Mouse (Mus musculus) liver, embryonic 12.5 days (tissue): ENCODE measurements around the gene Ifngr1. TPM values are rescaled to one million over a fixed set of nuclear protein-coding genes. Genes with fewer than 3 reads are reported as not detected.

Experiments used
- ATAC-seq: fragments of 200-750 bp; cut with Nextera tagmentation; 2 replicates; pipeline ENCODE4 v1.8.0; 2017; ENCODE audit warnings: moderate number of reproducible peaks, mild to moderate bottlenecking, moderate library complexity
- H3K27ac ChIP-seq: fragments of 300-500 bp; sonication (generic); 2 replicates; pipeline ENCODE4 v1.5.1; 2016; ENCODE audit warnings: mild to moderate bottlenecking
- H3K27me3 ChIP-seq: fragments of 300-500 bp; sonication (generic); replicated peaks from 2 replicates; pipeline ENCODE4 v1.6.1; 2016; ENCODE audit warnings: mild to moderate bottlenecking, moderate library complexity
- H3K36me3 ChIP-seq: fragments of 300-500 bp; sonication (generic); 2 replicates; pipeline ENCODE4 v1.6.1; 2016; ENCODE audit warnings: mild to moderate bottlenecking, moderate library complexity
- H3K4me1 ChIP-seq: fragments of 300-500 bp; sonication (generic); 2 replicates; pipeline ENCODE4 v1.6.1; 2016
- H3K4me2 ChIP-seq: fragments of 300-500 bp; sonication (generic); 2 replicates; pipeline ENCODE4 v1.6.1; 2016; ENCODE audit warnings: mild to moderate bottlenecking, moderate library complexity
- H3K4me3 ChIP-seq: fragments of 300-500 bp; sonication (generic); 2 replicates; pipeline ENCODE4 v1.5.1; 2016; ENCODE audit warnings: mild to moderate bottlenecking, moderate library complexity
- H3K9ac ChIP-seq: fragments of 300-500 bp; sonication (generic); 2 replicates; pipeline ENCODE4 v1.6.1; 2016; ENCODE audit warnings: mild to moderate bottlenecking, moderate library complexity
- H3K9me3 ChIP-seq: fragments of 300-500 bp; sonication (generic); replicated peaks from 2 replicates; pipeline ENCODE4 v1.6.1; 2016; ENCODE audit warnings: mild to moderate bottlenecking, moderate library complexity
- WGBS: fragments of 180-500 bp; shearing (Covaris S2); methylation state at CpG from one replicate; pipeline ENCODE4 v1.1.7; 2016; ENCODE audit not compliant: insufficient replicate concordance; 5-methylcytosine and 5-hydroxymethylcytosine counted together
- polyA plus RNA-seq: library from polyadenylated mRNA; unstranded; fragments of >200 nt; fragmentation: Nextera tagmentation; extraction: Ambion mirVana; gene quantifications from 2 replicates; pipeline ENCODE4 v1.2.1, GENCODE M21; 2016

Gene Ifngr1
- polyA plus RNA-seq = 38.0 and 40.7 TPM in 2 replicates

DNA sequence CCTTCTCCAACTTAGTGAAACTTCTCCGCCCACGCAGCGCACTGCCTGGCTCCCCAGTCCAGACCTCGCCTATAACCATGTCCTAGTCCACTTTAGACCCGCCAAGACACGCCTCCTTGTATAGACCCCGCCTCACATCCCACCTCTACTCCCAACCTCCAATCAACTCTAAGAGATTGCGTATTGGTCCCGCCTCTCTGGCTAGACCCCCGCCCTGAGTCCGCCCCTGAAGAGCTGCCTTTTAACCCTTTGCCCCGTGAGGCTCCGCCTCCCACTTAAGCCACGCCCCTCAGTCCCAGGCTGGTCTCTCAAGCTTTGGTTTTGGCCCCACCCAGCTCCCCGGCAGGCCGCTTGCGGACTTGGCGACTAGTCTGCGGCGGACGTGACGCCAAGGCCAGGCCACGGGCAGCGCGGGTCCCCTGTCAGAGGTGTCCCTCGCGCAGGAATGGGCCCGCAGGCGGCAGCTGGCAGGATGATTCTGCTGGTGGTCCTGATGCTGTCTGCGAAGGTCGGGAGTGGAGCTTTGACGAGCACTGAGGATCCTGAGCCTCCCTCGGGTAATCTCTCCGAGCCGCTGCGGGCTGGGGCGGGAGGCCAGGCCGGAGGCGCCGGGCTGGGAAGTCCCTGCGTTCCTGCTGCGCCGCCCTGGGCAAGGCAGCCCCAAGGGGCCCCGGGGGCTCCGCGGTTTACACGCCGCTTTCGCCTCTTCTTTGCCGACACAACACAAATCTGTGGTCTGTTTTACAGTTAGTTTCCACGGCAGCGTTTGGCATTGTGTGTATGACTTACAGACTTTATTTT lies at the start of gene Ifngr1:
Ifngr1 (plus strand) TSS at position 309 of the 801 bp plus-strand sequence.
- ATAC-seq = peak; percentile 98
- Histone ChIP-seq H3K9ac (peak within 1 kb of the TSS; percentile 78), H3K4me3 (peak within 1 kb of the TSS; percentile 72), H3K36me3 (no peaks in the 10 kb centered on the region), H3K27ac (peak within 1 kb of the TSS; percentile 80), H3K4me2 (peak within 1 kb of the TSS; percentile 83), H3K4me1 (peaks cover 73% of the 10 kb centered on the region), H3K9me3 (no peaks in the 10 kb centered on the region), H3K27me3 (no peaks in the 10 kb centered on the region)
- 1% methylated on average over 52 of the region's 52 CpGs for WGBS

DNA sequence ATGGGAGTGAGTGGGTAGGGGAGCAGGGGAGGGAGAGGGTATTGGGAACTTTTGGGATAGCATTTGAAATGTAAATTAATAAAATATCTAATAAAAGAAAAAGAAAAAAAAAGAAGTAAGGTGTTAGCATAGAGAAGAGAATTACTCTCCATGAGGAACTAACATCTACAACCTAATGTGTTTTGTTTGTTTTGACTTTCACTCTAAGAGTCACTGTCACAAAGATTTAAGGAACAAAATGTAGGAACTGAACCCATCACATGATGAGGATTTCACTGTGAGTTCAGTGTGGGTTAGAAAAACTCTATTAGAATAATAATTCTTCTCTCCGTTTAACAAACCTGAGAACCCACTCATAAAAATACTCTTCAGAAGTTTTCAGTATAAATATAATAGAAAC lies 44.9 kb upstream of the Ifngr1 start:
- Histone ChIP-seq H3K9ac (no peak overlapping the region), H3K27me3 (no peaks in the 10 kb centered on the region), H3K9me3 (no peaks in the 10 kb centered on the region), H3K36me3 (no peaks in the 10 kb centered on the region), H3K27ac (no peak overlapping the region), H3K4me2 (no peak overlapping the region), H3K4me1 (no peaks in the 10 kb centered on the region), H3K4me3 (no peak overlapping the region)
- WGBS = 85% methylated on average over 1 of the region's 1 CpGs
- ATAC-seq = no peak

DNA sequence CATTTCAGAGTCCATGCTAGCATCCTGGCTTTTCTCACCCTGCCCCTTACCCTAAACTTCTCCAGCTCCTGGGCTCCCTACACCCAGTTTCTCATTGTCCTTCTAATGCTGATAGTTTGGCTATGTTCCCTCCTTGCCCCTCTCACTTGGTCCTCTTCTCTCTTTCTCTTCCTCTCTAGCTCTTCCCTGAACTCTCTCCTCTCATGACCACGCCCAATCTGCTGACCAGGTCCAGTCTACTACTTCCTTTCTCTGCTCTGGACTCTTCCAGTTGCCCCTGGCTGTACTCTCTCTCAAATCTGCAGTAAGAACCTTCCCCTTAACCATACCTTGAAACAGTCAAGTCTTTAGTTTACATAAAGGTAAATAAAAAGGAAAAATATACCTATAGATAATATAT lies 43.7 kb upstream of the Ifngr1 start:
- 31% methylated on average over 1 of the region's 1 CpGs for whole genome bisulfite sequencing
- Histone ChIP-seq H3K4me1 (no peaks in the 10 kb centered on the region), H3K9me3 (no peaks in the 10 kb centered on the region), H3K27ac (no peak overlapping the region), H3K4me3 (no peak overlapping the region), H3K9ac (no peak overlapping the region), H3K4me2 (no peak overlapping the region), H3K27me3 (no peaks in the 10 kb centered on the region), H3K36me3 (no peaks in the 10 kb centered on the region)
- no peak for ATAC-seq

DNA sequence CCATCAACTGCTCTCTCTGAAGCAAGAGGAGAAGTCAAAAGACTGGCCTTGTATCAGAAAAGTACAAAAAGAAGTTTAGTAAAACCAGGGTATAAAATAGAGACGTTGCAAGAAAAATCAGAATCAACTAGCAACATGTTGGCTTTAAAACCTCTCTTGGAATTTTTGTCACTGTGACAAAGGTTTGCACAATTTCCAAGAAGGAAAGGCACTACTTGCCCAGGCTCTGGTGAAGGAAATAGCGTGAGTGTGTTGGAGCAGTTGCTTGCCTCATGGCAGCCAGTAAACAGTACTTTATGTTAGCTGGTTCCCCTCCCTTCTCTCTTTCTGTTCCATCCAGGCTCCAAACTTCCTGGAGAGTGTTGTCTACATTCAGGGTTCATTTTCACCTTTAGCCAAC lies 43.3 kb upstream of the Ifngr1 start:
- Histone ChIP-seq H3K27ac (no peak overlapping the region), H3K4me2 (no peak overlapping the region), H3K9me3 (no peaks in the 10 kb centered on the region), H3K36me3 (no peaks in the 10 kb centered on the region), H3K4me3 (no peak overlapping the region), H3K27me3 (no peaks in the 10 kb centered on the region), H3K9ac (no peak overlapping the region), H3K4me1 (no peaks in the 10 kb centered on the region)
- no peak for ATAC-seq
- WGBS = 63% methylated on average over 2 of the region's 2 CpGs

DNA sequence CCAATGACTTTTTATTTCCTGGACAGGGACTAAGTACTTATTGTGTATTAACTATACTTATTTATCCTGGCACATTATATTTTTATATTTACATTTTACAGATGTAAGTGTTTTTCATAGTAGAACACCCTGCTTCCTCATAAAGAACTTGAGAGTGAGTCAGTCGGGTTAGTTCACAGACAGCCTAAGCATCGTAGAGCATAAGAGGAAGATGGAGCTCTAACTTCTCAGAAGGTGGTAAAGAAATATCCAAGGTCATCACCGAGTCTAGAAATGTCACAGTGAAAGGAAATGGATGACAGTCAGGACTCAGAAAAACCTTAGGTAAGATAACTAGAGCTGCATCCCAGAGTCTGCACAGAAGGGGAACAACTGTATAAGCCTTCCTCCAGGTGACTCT lies 40.2 kb upstream of the Ifngr1 start:
- Histone ChIP-seq H3K4me1 (no peaks in the 10 kb centered on the region), H3K36me3 (no peaks in the 10 kb centered on the region), H3K27ac (no peak overlapping the region), H3K9me3 (no peaks in the 10 kb centered on the region), H3K4me3 (no peak overlapping the region), H3K27me3 (no peaks in the 10 kb centered on the region), H3K4me2 (no peak overlapping the region), H3K9ac (no peak overlapping the region)
- 44% methylated on average over 3 of the region's 3 CpGs for WGBS
- ATAC-seq = no peak

DNA sequence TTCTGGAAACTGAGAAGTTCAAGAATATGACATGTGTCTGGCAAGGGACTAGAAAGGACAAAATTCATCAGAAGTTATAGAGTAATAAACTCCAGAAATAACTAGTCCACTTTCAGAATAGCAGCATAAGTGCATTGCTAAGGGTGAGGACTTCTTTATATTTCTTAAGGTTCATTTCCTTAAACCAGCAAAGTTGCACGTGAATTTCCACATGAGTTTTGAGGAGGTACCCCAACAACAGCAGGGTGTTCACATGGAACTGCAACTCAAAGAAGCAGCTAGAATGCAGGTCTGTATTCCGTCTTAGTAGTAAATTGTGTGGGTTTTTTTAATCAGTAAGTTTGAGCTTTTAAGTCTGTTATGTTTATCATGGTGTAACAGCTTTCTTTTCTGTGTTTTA lies 37.9 kb upstream of the Ifngr1 start:
- no peak overlapping the region for H3K4me2 ChIP-seq
- H3K9ac ChIP-seq = no peak overlapping the region
- H3K4me1 ChIP-seq = no peaks in the 10 kb centered on the region
- H3K27me3 ChIP-seq = no peaks in the 10 kb centered on the region
- 58% methylated on average over 2 of the region's 2 CpGs for WGBS
- no peaks in the 10 kb centered on the region for H3K9me3 ChIP-seq
- no peak overlapping the region for H3K27ac ChIP-seq
- no peak for ATAC-seq
- H3K36me3 ChIP-seq = no peaks in the 10 kb centered on the region
- H3K4me3 ChIP-seq = no peak overlapping the region

DNA sequence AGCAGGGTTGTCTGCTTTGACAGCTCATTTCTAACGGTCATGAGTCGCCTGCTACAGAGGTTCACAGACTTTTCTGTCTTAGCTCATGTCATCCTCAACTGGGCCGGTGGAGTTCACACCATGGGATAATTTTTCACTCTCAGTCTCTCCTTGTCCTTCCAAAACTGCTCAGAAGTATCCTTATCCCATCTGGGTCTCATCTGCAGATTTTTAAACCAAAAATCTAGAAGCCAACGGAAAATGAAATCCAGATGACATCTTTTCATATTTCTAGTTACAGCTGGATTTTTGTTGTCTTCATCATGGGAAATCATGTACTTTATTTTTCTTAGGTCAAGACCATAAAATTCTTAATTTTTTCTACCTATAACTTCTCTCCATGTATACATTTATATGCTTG lies 34.1 kb upstream of the Ifngr1 start:
- 78% methylated on average over 4 of the region's 4 CpGs for WGBS
- H3K9ac ChIP-seq = no peak overlapping the region
- H3K9me3 ChIP-seq = no peaks in the 10 kb centered on the region
- H3K4me2 ChIP-seq = no peak overlapping the region
- no peaks in the 10 kb centered on the region for H3K36me3 ChIP-seq
- H3K4me3 ChIP-seq = no peak overlapping the region
- no peaks in the 10 kb centered on the region for H3K27me3 ChIP-seq
- ATAC-seq = no peak
- H3K27ac ChIP-seq = no peak overlapping the region
- no peaks in the 10 kb centered on the region for H3K4me1 ChIP-seq

DNA sequence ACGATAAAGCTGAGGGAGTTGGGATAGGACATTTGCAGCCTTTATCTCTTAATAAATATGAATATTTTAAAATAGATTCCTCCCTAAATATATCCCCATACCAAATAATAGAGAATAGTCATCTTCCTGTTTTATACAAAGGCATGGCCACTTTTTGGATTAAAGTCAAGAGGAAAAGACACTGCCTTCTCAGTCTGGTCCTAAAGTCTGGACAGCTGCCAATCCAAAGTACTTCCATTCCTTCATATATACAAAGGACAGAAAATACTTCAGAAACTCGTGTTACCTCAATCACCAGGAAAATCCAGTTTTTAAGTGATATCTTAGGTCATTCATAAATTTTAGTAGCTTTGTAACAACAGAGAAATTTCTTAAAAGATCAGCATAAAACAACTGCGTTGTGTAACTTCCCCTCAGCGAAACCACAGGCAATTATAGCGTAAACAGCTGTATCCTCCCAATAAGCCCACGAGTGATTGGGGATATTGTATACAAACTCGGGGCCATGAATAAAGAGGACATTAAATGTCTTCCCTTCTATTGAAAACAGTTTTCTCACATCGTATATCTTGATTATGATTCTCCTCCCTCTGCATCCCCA lies 32.1 kb upstream of the Ifngr1 start:
- no peaks in the 10 kb centered on the region for H3K27me3 ChIP-seq
- no peaks in the 10 kb centered on the region; the same call in 1 of the 2 replicates for H3K9me3 ChIP-seq
- no peaks in the 10 kb centered on the region for H3K4me1 ChIP-seq
- no peak for ATAC-seq
- H3K36me3 ChIP-seq = no peaks in the 10 kb centered on the region
- WGBS = 40% methylated on average over 8 of the region's 8 CpGs
- H3K27ac ChIP-seq = no peak overlapping the region
- H3K4me2 ChIP-seq = no peak overlapping the region
- H3K4me3 ChIP-seq = no peak overlapping the region
- H3K9ac ChIP-seq = no peak overlapping the region

DNA sequence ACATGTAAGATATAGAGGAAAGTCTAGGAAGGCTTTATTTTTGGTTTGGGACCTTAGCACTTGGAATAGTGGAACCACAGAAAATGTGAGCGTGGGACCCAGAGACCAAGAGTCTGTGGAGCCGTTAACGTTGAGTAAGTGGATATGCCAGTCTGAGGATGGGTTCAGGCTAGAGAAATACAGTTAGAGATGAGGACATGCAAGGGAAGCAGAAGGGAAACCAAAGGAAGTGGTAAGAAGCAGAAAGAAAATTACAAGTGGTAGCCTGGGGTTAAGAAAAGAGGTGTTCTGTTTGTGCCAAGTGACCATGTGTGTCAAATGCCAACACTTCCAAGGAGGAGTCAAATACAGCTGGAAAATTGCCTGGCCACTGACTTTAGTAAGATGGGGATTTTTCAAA lies 29.2 kb upstream of the Ifngr1 start:
- no peaks in the 10 kb centered on the region for H3K4me1 ChIP-seq
- no peaks in the 10 kb centered on the region for H3K27me3 ChIP-seq
- 75% methylated on average over 3 of the region's 3 CpGs for WGBS
- no peak overlapping the region for H3K9ac ChIP-seq
- no peak overlapping the region for H3K4me2 ChIP-seq
- no peaks in the 10 kb centered on the region; the same call in 1 of the 2 replicates for H3K9me3 ChIP-seq
- no peak overlapping the region for H3K27ac ChIP-seq
- H3K4me3 ChIP-seq = no peak overlapping the region
- ATAC-seq = no peak
- H3K36me3 ChIP-seq = no peaks in the 10 kb centered on the region

DNA sequence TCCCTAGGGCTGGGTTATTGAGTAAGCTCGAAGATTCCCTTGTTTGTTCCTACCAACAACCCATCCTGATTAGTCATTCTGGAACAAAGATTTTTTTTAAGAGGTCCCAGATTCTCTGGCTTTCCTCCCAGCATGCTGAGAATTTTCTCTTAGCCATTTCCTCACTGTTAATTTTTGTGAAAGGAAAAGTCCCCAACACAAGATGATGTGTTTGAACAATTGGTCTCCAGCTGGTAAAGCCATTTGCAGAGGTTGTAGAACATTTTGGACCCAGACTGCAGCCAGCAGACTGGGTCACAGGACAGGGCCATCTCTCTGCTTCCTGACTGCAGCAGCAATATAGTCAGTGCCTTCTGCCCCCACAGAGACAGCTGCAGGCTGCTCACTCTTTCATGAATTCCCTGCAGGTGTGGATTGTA lies 28.3 kb upstream of the Ifngr1 start:
- no peak overlapping the region for H3K4me2 ChIP-seq
- 65% methylated on average over 1 of the region's 1 CpGs for WGBS

DNA sequence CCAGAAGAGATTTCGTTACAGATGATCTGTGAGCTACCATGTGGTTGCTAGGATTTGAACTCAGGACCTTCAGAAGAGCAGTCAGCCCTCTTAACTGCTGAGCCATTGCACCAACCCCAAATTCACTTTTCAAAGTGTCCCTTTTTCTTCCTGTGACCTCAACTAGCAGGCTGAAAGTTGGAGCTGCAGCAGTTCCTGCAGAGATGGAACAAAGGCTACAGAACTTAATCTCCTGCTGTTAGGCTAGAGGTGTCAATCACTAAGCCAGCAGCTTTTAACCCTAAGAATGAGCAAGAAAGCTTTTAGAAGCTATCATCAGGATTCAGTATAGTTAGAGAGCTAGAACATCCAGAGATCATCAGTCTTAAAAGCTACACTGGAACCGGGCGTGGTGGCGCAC lies 24.3 kb upstream of the Ifngr1 start:
- 83% methylated on average over 4 of the region's 4 CpGs for WGBS
- no peak overlapping the region for H3K9ac ChIP-seq
- no peak overlapping the region for H3K27ac ChIP-seq
- no peaks in the 10 kb centered on the region for H3K36me3 ChIP-seq
- ATAC-seq = no peak
- H3K4me2 ChIP-seq = no peak overlapping the region
- no peaks in the 10 kb centered on the region; the same call in 1 of the 2 replicates for H3K9me3 ChIP-seq
- H3K4me1 ChIP-seq = peaks cover 18% of the 10 kb centered on the region
- H3K4me3 ChIP-seq = no peak overlapping the region
- H3K27me3 ChIP-seq = no peaks in the 10 kb centered on the region

More for the DNA sequence above, 28.3 kb upstream of the Ifngr1 start:
- Histone ChIP-seq H3K4me1 (no peaks in the 10 kb centered on the region), H3K9me3 (no peaks in the 10 kb centered on the region; the same call in 1 of the 2 replicates), H3K9ac (no peak overlapping the region), H3K4me3 (no peak overlapping the region), H3K27me3 (no peaks in the 10 kb centered on the region), H3K36me3 (no peaks in the 10 kb centered on the region), H3K27ac (no peak overlapping the region)
- ATAC-seq = no peak

DNA sequence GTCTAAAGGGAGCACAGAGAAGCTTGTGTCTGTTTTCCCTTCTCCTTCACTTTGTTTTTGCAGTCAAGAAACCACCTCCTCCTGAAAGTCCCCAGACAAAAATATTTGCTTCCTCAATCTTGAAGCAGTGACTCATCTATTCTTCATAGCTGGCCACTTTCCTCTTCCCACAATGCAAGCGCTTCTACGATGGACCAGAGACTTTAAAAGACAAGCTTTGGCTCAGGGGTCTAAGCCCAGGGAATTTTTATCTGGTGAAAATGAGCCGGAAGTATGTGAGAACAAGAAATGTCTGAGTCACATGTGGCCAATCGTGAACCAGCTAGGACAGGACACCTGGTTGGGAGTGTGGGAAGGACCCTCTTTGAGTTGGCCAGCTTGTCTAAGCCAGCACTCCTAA lies 21.5 kb upstream of the Ifngr1 start:
- Histone ChIP-seq H3K4me3 (no peak overlapping the region), H3K27ac (no peak overlapping the region), H3K36me3 (no peaks in the 10 kb centered on the region), H3K9ac (no peak overlapping the region), H3K4me2 (no peak overlapping the region), H3K4me1 (peaks cover 18% of the 10 kb centered on the region), H3K9me3 (no peaks in the 10 kb centered on the region), H3K27me3 (no peaks in the 10 kb centered on the region)
- WGBS = 24% methylated on average over 4 of the region's 4 CpGs
- no peak for ATAC-seq
